Mouse (Mus musculus) E14TG2a.4 (cell line): Measurements from ENCODE around the gene Qtrt2.

Experiments used
- CTCF ChIP-seq: conservative IDR thresholded peaks from 2 replicates; pipeline ENCODE4 v1.5.1; 2014; ENCODE audit warnings: low read length
- NANOG ChIP-seq: IDR thresholded peaks from 2 replicates; pipeline ENCODE4 v1.6.1; 2014; ENCODE audit warnings: borderline replicate concordance, low read length, mixed read lengths

DNA sequence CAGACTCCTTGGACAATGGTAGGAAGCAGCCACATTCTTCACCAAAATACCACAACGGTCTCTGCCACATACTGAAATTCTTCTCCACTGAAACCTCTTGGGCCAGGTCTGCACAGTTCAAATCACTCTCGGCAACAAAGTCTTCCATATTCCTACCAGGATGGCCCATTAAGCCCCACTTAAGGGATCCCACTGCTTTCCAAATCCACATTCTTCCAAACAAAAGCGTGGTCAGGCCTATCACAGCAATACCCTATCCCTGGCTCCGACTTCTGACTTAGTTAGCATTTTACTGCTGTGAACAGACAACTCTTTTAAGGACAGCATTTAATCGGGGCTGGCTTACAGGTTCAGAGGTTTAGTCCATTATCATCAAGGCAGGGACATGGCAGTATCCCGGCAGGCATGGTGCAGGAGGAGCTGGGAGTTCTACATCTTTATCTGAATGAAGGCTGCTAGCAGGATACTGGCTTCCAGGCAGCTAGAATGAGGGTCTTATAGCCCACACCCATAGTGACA lies at the start of gene Qtrt2:
- TF ChIP-seq CTCF (no peak), NANOG (peak; percentile 95)
